ENCODE assay signal across 8 mouse cellular contexts in the genomic region with DNA sequence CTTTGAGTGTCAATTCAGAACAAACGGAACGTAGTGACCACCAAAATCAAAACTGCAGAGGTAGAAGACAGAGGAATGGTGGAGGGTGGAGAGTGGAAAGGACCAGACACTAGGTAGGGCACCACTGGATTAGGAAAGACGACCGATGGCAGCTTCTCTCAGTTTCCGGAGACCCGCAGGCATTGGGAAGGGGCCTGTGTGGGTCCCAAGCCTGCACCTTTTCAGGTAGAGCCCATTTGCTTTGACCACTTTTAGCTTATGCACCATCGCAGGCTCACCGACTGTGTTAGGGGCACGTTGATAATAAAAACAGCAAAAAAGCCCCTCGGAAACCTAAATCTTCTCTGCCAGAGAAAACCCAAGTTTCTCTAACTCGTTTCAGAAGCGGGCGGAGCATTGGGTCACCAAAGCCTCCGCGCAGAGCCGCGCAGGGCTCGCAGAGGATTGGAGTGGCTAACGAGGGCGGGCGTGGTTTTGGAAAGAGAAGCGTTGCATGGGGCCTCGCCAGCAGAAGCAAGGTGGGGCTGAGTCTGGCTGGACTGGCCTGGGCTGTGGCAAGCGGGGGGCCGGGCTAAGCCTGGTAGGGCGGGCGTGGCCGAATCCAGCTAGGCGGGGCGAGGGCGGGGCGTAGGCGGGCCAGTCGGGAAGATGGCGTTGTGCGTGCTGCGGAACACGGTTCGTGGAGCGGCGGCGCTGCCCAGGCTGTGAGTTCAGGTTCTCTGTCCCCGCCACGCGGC. TPM values are rescaled to one million over a fixed set of nuclear protein-coding genes. Genes with fewer than 3 reads are reported as not detected.
A peak's percentile ranks its signal among the peaks of the same experiment; 100 is the strongest.
DNase-seq lines count a peak whose midpoint lies in the region; ATAC-seq and TF ChIP-seq lines count a peak whose summit lies in the region.

A gene (plus strand): TSS at position 627 of the 737 bp plus-strand sequence.

- H3K4me2 ChIP-seq in forebrain, embryonic 12.5 days: peak within 1 kb of the TSS; percentile 62
- H3K4me2 ChIP-seq in heart, postnatal 0 days (ENCODE audit: low read depth, low read length): peak within 1 kb of the TSS; percentile 67
- peak within 1 kb of the TSS; percentile 87 for H3K4me2 ChIP-seq in liver, postnatal 0 days (ENCODE audit: low read depth, low read length)
- peak within 1 kb of the TSS; percentile 61 for H3K4me2 ChIP-seq in neural tube, embryonic 14.5 days (ENCODE audit: low read depth, low read length)

- no peak for TF ChIP-seq CTCF in E14TG2a.4 (conservative IDR thresholded peaks at IDR 0.05; ENCODE audit: low read length)
- TF ChIP-seq CTCF in heart, postnatal 0 days (IDR thresholded peaks at IDR 0.05; ENCODE audit: low read depth): no peak
- TF ChIP-seq CTCF in liver, postnatal 0 days (IDR thresholded peaks at IDR 0.05; ENCODE audit: low read depth): no peak; the same call in 1 of the 2 replicates

- WGBS in forebrain, embryonic 12.5 days: 3% methylated on average over 43 of the region's 45 CpGs
- 5% methylated on average over 44 of the region's 45 CpGs for WGBS in heart, postnatal 0 days
- 6% methylated on average over 45 of the region's 45 CpGs for WGBS in large intestine, adult 2 months
- 4% methylated on average over 34 of the region's 45 CpGs for WGBS in liver, postnatal 0 days (ENCODE audit: insufficient replicate concordance)
- 3% methylated on average over 45 of the region's 45 CpGs for WGBS in neural tube, embryonic 14.5 days

- H3K36me3 ChIP-seq in E14TG2a.4 (ENCODE audit: insufficient read depth, low read length): no peaks in the 10 kb centered on the region
- no peaks in the 10 kb centered on the region for H3K36me3 ChIP-seq in forebrain, embryonic 12.5 days (replicated peaks)
- H3K36me3 ChIP-seq in heart, postnatal 0 days (replicated peaks; ENCODE audit: control insufficient read depth, insufficient read depth, low read length): no peaks in the 10 kb centered on the region
- no peaks in the 10 kb centered on the region for H3K36me3 ChIP-seq in liver, postnatal 0 days (replicated peaks; ENCODE audit: insufficient read depth, low read length)
- no peaks in the 10 kb centered on the region for H3K36me3 ChIP-seq in neural tube, embryonic 14.5 days (ENCODE audit: control insufficient read depth, insufficient read depth, low read length)

- ATAC-seq in forebrain, embryonic 12.5 days (ENCODE audit: low FRiP score): peak; percentile 99
- peak; percentile 99 for ATAC-seq in heart, postnatal 0 days (ENCODE audit: insufficient read depth, low read depth)
- peak; percentile 99 for ATAC-seq in liver, postnatal 0 days
- ATAC-seq in neural tube, embryonic 14.5 days (ENCODE audit: low read depth): peak; percentile 97

- H3K9me3 ChIP-seq in E14TG2a.4 (ENCODE audit: low read length): no peaks in the 10 kb centered on the region
- H3K9me3 ChIP-seq in forebrain, embryonic 12.5 days: no peaks in the 10 kb centered on the region
- H3K9me3 ChIP-seq in heart, postnatal 0 days (replicated peaks; ENCODE audit: control insufficient read depth, low read length): no peaks in the 10 kb centered on the region
- H3K9me3 ChIP-seq in liver, postnatal 0 days (ENCODE audit: low read length): no peaks in the 10 kb centered on the region
- H3K9me3 ChIP-seq in neural tube, embryonic 14.5 days (ENCODE audit: control insufficient read depth, low read length): no peaks in the 10 kb centered on the region

- H3K27ac ChIP-seq in forebrain, embryonic 12.5 days: no peak within 1 kb of the TSS
- 0 out of 2 replicates have a peak within 1 kb of the TSS, but pooled peaks have one; percentile 32 for H3K27ac ChIP-seq in heart, postnatal 0 days (ENCODE audit: low read depth)
- peak within 1 kb of the TSS; percentile 69 for H3K27ac ChIP-seq in liver, postnatal 0 days (ENCODE audit: low read depth)
- H3K27ac ChIP-seq in neural tube, embryonic 14.5 days (ENCODE audit: low read depth, low read length): no peak within 1 kb of the TSS

- TF ChIP-seq EP300 in heart, postnatal 0 days (IDR thresholded peaks at IDR 0.05; ENCODE audit: low read depth): no peak
- TF ChIP-seq EP300 in liver, postnatal 0 days (IDR thresholded peaks at IDR 0.05; ENCODE audit: low read depth): no peak

- peaks cover 8% of the 10 kb centered on the region; the same call in 1 of the 2 replicates for H3K27me3 ChIP-seq in E14TG2a.4 (ENCODE audit: insufficient read depth, low read length)
- H3K27me3 ChIP-seq in forebrain, embryonic 12.5 days: peaks cover 17% of the 10 kb centered on the region
- H3K27me3 ChIP-seq in heart, postnatal 0 days (ENCODE audit: control insufficient read depth, insufficient read depth, low read length): no peaks in the 10 kb centered on the region
- no peaks in the 10 kb centered on the region for H3K27me3 ChIP-seq in liver, postnatal 0 days (ENCODE audit: insufficient read depth, low read length)
- no peaks in the 10 kb centered on the region for H3K27me3 ChIP-seq in neural tube, embryonic 14.5 days (ENCODE audit: control insufficient read depth, insufficient read depth, low read length)

- peak within 1 kb of the TSS; percentile 97 for H3K4me3 ChIP-seq in E14TG2a.4 (replicated peaks; ENCODE audit: low read length)
- peak within 1 kb of the TSS; percentile 59 for H3K4me3 ChIP-seq in forebrain, embryonic 12.5 days (replicated peaks)
- peak within 1 kb of the TSS; percentile 62 for H3K4me3 ChIP-seq in heart, postnatal 0 days (ENCODE audit: low read depth, low read length)
- peak within 1 kb of the TSS; percentile 91 for H3K4me3 ChIP-seq in liver, postnatal 0 days (ENCODE audit: low read depth, low read length)
- peak within 1 kb of the TSS; percentile 46 for H3K4me3 ChIP-seq in neural tube, embryonic 14.5 days (ENCODE audit: low read depth, low read length)

- peaks cover 41% of the 10 kb centered on the region for H3K4me1 ChIP-seq in E14TG2a.4 (replicated peaks; ENCODE audit: low read depth, low read length)
- peaks cover 12% of the 10 kb centered on the region for H3K4me1 ChIP-seq in forebrain, embryonic 12.5 days
- H3K4me1 ChIP-seq in heart, postnatal 0 days (ENCODE audit: control insufficient read depth, insufficient read depth): 0 out of 2 replicates have a peak, but pooled peaks cover 5% of the 10 kb centered on the region
- peaks cover 21% of the 10 kb centered on the region for H3K4me1 ChIP-seq in liver, postnatal 0 days (ENCODE audit: insufficient read depth)
- 0 out of 2 replicates have a peak, but pooled peaks cover 2% of the 10 kb centered on the region for H3K4me1 ChIP-seq in neural tube, embryonic 14.5 days (ENCODE audit: control insufficient read depth, insufficient read depth, low read length)

- peak within 1 kb of the TSS; percentile 46; the same call in 1 of the 2 replicates for H3K9ac ChIP-seq in forebrain, embryonic 12.5 days
- H3K9ac ChIP-seq in heart, postnatal 0 days (replicated peaks; ENCODE audit: low read depth, low read length): peak within 1 kb of the TSS; percentile 54
- peak within 1 kb of the TSS; percentile 73 for H3K9ac ChIP-seq in liver, postnatal 0 days (replicated peaks)
- peak within 1 kb of the TSS; percentile 52 for H3K9ac ChIP-seq in neural tube, embryonic 14.5 days (replicated peaks; ENCODE audit: low read depth, low read length)

- peak; percentile 88 for DNase-seq in c-Kit-positive CD71-positive TER-119-positive erythroid progenitor cells, embryonic 14.5 days (ENCODE audit: low spot score)
- peak; percentile 93 for DNase-seq in heart, postnatal 0 days (ENCODE audit: low spot score)
- DNase-seq in large intestine, adult 2 months (ENCODE audit: low read depth, low spot score): peak; percentile 80
- peak; percentile 99 for DNase-seq in liver, postnatal 0 days
- DNase-seq in testis, postnatal 10 days (ENCODE audit: low spot score): peak; percentile 98

RNA-seq across cellular contexts. Expression of the gene that starts here (rescaled TPM):
- 22.8 and 24.7 TPM in 2 replicates for polyA plus RNA-seq in forebrain, embryonic 12.5 days (2016; fragmentation: Nextera tagmentation; extraction: Ambion mirVana)
- total RNA-seq in heart, postnatal 0 days (2014; rRNA removed; ENCODE audit: low replicate concordance): 74.5 and 74.6 TPM in 2 replicates
- polyA plus RNA-seq in heart, postnatal 0 days (2015; fragmentation: Nextera tagmentation; extraction: Ambion mirVana): 111 and 117 TPM in 2 replicates
- 10.2 and 10.7 TPM in 2 replicates for polyA plus RNA-seq in large intestine, adult 2 months (2012; rRNA removed)
- 36.0 and 37.8 TPM in 2 replicates for polyA plus RNA-seq in liver, postnatal 0 days (2015; fragmentation: Nextera tagmentation; extraction: Ambion mirVana)
- 9.1 and 10.8 TPM in 2 replicates for polyA plus RNA-seq in neural tube, embryonic 14.5 days (2014; fragmentation: Nextera tagmentation; extraction: Ambion mirVana)

Comparison
In these comparisons a context has a peak if more than half of its experiments do, and no peak if none do; other contexts are left out.
1. H3K4me3 ChIP-seq: peak in every context shown above with its lines; median percentile 97 in E14TG2a.4; 91 in liver, postnatal 0 days; 62 in heart, postnatal 0 days; 59 in forebrain, embryonic 12.5 days; 46 in neural tube, embryonic 14.5 days.
2. H3K27ac ChIP-seq: peak in heart, postnatal 0 days (single experiment) and liver, postnatal 0 days (single experiment); none in forebrain, embryonic 12.5 days (single experiment) and neural tube, embryonic 14.5 days (single experiment).
3. Peak in every context shown above with its lines, with median percentiles within 50 percentile points of each other: DNase-seq, ATAC-seq, H3K4me2 ChIP-seq and H3K9ac ChIP-seq.